In the genomic region with DNA sequence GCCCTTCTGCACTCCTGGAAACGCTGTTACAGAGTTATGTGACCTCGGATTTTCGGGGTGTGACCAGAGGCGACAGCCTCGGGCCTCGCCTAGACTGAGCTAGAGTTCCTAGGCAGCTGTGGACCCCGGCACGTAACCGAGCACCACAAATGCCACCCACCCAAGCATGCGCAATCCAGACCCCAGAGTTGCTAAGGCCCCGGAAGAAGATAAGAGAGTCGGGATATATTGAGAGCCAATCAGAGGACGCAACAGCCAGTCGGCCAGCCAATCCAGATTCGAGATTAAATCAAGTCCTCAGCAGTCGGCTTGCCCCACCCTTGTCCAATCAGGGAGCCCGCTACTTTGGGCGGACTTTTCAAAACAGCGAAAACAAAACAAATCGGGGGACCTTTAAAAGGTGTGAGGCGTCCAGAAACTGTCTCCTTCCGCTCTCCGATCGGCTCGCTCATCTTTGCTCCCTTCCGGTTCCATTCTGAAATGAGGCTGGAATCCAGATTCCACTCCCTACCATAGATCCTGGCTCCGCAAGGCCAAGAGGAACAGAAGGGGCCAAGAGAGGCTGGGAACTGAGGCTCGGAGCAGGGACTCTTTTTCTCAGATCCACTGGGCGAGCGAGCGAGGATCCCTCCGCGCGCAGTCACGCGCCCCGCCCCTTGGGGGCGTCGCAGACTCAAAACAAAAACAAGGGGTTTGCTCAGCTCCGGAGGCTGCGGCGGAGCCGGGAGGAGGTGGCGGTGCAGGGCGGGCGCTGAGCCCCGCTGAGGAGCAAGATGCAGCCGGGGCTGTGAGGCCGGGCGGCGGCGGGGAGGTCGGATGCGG, we compare ENCODE assay signal across 8 mouse cellular contexts. TPM values are rescaled to one million over a fixed set of nuclear protein-coding genes. Genes with fewer than 3 reads are reported as not detected.
DNase-seq lines count a peak whose midpoint lies in the region; ATAC-seq and TF ChIP-seq lines count a peak whose summit lies in the region.

Ccng2 (plus strand) TSS at position 375 of the 822 bp plus-strand sequence.

- no peak for TF ChIP-seq CTCF in liver, embryonic 14.5 days (IDR thresholded peaks at IDR 0.05; ENCODE audit: low read depth)
- TF ChIP-seq CTCF in stomach, postnatal 0 days (IDR thresholded peaks at IDR 0.05; ENCODE audit: low read depth), result peak; percentile 41

- peak; percentile 96 to 97 for DNase-seq in CD8-positive naive resting alpha-beta T cell, adult 2 months (ENCODE audit: low read depth in 2 of 2, low spot score in 2 of 2)
- DNase-seq in c-Kit-positive CD71-negative TER-119-negative erythroid progenitor cells, embryonic 14.5 days (ENCODE audit: low read depth), result peak; percentile 94
- peak; percentile 93 for DNase-seq in forebrain, embryonic 10.5 days (ENCODE audit: extremely low spot score, low spot score)
- DNase-seq in kidney, postnatal 25 days, result peak; percentile 97 to 99
- peak; percentile 87 to 94 (median 90) for DNase-seq in liver, embryonic 14.5 days (ENCODE audit: low read depth in 3 of 3, low spot score in 3 of 3)
- peak; percentile 95 for DNase-seq in neural tube, embryonic 11.5 days (ENCODE audit: low spot score)
- DNase-seq in stomach, postnatal 0 days (ENCODE audit: low spot score), result peak; percentile 94

- TF ChIP-seq EP300 in liver, embryonic 14.5 days (IDR thresholded peaks at IDR 0.05; ENCODE audit: low read depth), result no peak
- TF ChIP-seq EP300 in stomach, postnatal 0 days (optimal IDR thresholded peaks at IDR 0.05), result no peak

- peak within 1 kb of the TSS; percentile 99 for H3K27ac ChIP-seq in forebrain, embryonic 10.5 days
- peak within 1 kb of the TSS; percentile 95 for H3K27ac ChIP-seq in heart, embryonic 15.5 days
- peak within 1 kb of the TSS; percentile 47; the same call in 1 of the 2 replicates for H3K27ac ChIP-seq in liver, embryonic 14.5 days
- peak within 1 kb of the TSS; percentile 94 for H3K27ac ChIP-seq in neural tube, embryonic 11.5 days (ENCODE audit: low read depth, low read length)
- peak within 1 kb of the TSS; percentile 96 for H3K27ac ChIP-seq in stomach, postnatal 0 days (replicated peaks)

- H3K27me3 ChIP-seq in forebrain, embryonic 10.5 days (ENCODE audit: poor library complexity, severe bottlenecking), result no peaks in the 10 kb centered on the region
- no peaks in the 10 kb centered on the region for H3K27me3 ChIP-seq in heart, embryonic 15.5 days
- no peaks in the 10 kb centered on the region for H3K27me3 ChIP-seq in liver, embryonic 14.5 days (ENCODE audit: control insufficient read depth, insufficient read depth, low read length)
- no peaks in the 10 kb centered on the region for H3K27me3 ChIP-seq in neural tube, embryonic 11.5 days (ENCODE audit: control insufficient read depth, insufficient read depth, low read length)
- no peaks in the 10 kb centered on the region for H3K27me3 ChIP-seq in stomach, postnatal 0 days (ENCODE audit: control insufficient read depth, insufficient read depth, low read length)

- H3K4me3 ChIP-seq in forebrain, embryonic 10.5 days, result peak within 1 kb of the TSS; percentile 94
- peak within 1 kb of the TSS; percentile 94 for H3K4me3 ChIP-seq in heart, embryonic 15.5 days
- H3K4me3 ChIP-seq in liver, embryonic 14.5 days (ENCODE audit: insufficient read depth in 1 of 2, low read depth in 2 of 2, low read length in 2 of 2), result peak within 1 kb of the TSS; percentile 68 to 93
- H3K4me3 ChIP-seq in neural tube, embryonic 11.5 days (ENCODE audit: low read depth, low read length), result peak within 1 kb of the TSS; percentile 98
- peak within 1 kb of the TSS; percentile 97 for H3K4me3 ChIP-seq in stomach, postnatal 0 days (ENCODE audit: low read depth, low read length)

- H3K36me3 ChIP-seq in forebrain, embryonic 10.5 days (replicated peaks), result peaks cover 26% of the 10 kb centered on the region
- peaks cover 16% of the 10 kb centered on the region for H3K36me3 ChIP-seq in heart, embryonic 15.5 days
- H3K36me3 ChIP-seq in liver, embryonic 14.5 days (replicated peaks; ENCODE audit: control insufficient read depth, insufficient read depth, low read depth), result peaks cover 5% of the 10 kb centered on the region
- peaks cover 8% of the 10 kb centered on the region for H3K36me3 ChIP-seq in neural tube, embryonic 11.5 days (ENCODE audit: control insufficient read depth, insufficient read depth, low read length)
- H3K36me3 ChIP-seq in stomach, postnatal 0 days (ENCODE audit: control insufficient read depth, insufficient read depth, low read length), result peaks cover 8% of the 10 kb centered on the region; the same call in 1 of the 2 replicates

- H3K4me1 ChIP-seq in forebrain, embryonic 10.5 days, result peaks cover 26% of the 10 kb centered on the region
- H3K4me1 ChIP-seq in heart, embryonic 15.5 days (replicated peaks), result peaks cover 23% of the 10 kb centered on the region
- H3K4me1 ChIP-seq in liver, embryonic 14.5 days (replicated peaks; ENCODE audit: control insufficient read depth in 2 of 2, insufficient read depth in 2 of 2, low read length in 1 of 2), result peaks cover 4 to 21% of the 10 kb centered on the region in 2 experiments; a peak in 3 of 4 replicates
- peaks cover 8% of the 10 kb centered on the region; the same call in 1 of the 2 replicates for H3K4me1 ChIP-seq in neural tube, embryonic 11.5 days (ENCODE audit: control insufficient read depth, insufficient read depth, low read length)
- H3K4me1 ChIP-seq in stomach, postnatal 0 days (replicated peaks; ENCODE audit: control insufficient read depth, insufficient read depth), result no peaks in the 10 kb centered on the region

- peak; percentile 95 for ATAC-seq in heart, embryonic 15.5 days (replicated peaks; ENCODE audit: insufficient number of reproducible peaks, insufficient read depth, low FRiP score, low read depth)
- peak; percentile 92 for ATAC-seq in liver, embryonic 14.5 days (ENCODE audit: insufficient read depth)
- peak; percentile 94 for ATAC-seq in neural tube, embryonic 11.5 days (ENCODE audit: insufficient read depth, low FRiP score, low TSS enrichment)
- ATAC-seq in stomach, postnatal 0 days (ENCODE audit: low FRiP score, low TSS enrichment), result peak; percentile 97

- H3K9me3 ChIP-seq in forebrain, embryonic 10.5 days, result no peaks in the 10 kb centered on the region
- no peaks in the 10 kb centered on the region for H3K9me3 ChIP-seq in heart, embryonic 15.5 days (replicated peaks)
- H3K9me3 ChIP-seq in liver, embryonic 14.5 days (ENCODE audit: control insufficient read depth, low read length), result no peaks in the 10 kb centered on the region
- H3K9me3 ChIP-seq in neural tube, embryonic 11.5 days (ENCODE audit: control insufficient read depth, low read length), result no peaks in the 10 kb centered on the region
- no peaks in the 10 kb centered on the region for H3K9me3 ChIP-seq in stomach, postnatal 0 days (ENCODE audit: control insufficient read depth, low read length)

- peak within 1 kb of the TSS; percentile 92 for H3K9ac ChIP-seq in heart, embryonic 15.5 days
- H3K9ac ChIP-seq in liver, embryonic 14.5 days (replicated peaks), result peak within 1 kb of the TSS; percentile 66
- H3K9ac ChIP-seq in neural tube, embryonic 11.5 days (ENCODE audit: low read length), result peak within 1 kb of the TSS; percentile 97
- H3K9ac ChIP-seq in stomach, postnatal 0 days (ENCODE audit: low read length), result peak within 1 kb of the TSS; percentile 96

- under 1% methylated on average over 54 of the region's 54 CpGs for WGBS in forebrain, embryonic 10.5 days
- under 1% methylated on average over 54 of the region's 54 CpGs for WGBS in heart, embryonic 15.5 days
- under 1% methylated on average over 54 of the region's 54 CpGs for WGBS in liver, embryonic 14.5 days (ENCODE audit: insufficient replicate concordance)
- under 1% methylated on average over 50 of the region's 54 CpGs for WGBS in neural tube, embryonic 11.5 days
- WGBS in stomach, postnatal 0 days, result under 1% methylated on average over 54 of the region's 54 CpGs

- peak within 1 kb of the TSS; percentile 61 for H3K4me2 ChIP-seq in heart, embryonic 15.5 days
- peak within 1 kb of the TSS; percentile 78 for H3K4me2 ChIP-seq in liver, embryonic 14.5 days (ENCODE audit: low read depth)
- peak within 1 kb of the TSS; percentile 62 for H3K4me2 ChIP-seq in neural tube, embryonic 11.5 days (ENCODE audit: low read depth)
- peak within 1 kb of the TSS; percentile 56 for H3K4me2 ChIP-seq in stomach, postnatal 0 days (replicated peaks; ENCODE audit: low read depth)

RNA-seq across cellular contexts. Expression of gene Ccng2, which starts in this region (rescaled TPM):
- 41.5 and 45.3 TPM in 2 replicates for polyA plus RNA-seq in forebrain, embryonic 10.5 days (2016; fragmentation: Nextera tagmentation; extraction: Ambion mirVana)
- 38.0 and 44.7 TPM in 2 replicates for polyA plus RNA-seq in heart, embryonic 15.5 days (2015; fragmentation: Nextera tagmentation; extraction: Ambion mirVana)
- polyA plus RNA-seq in liver, embryonic 14.5 days (2012; rRNA removed), result 6.9 and 8.2 TPM in 2 replicates
- polyA plus RNA-seq in liver, embryonic 14.5 days (2014; fragmentation: Nextera tagmentation; extraction: Ambion mirVana), result 14.6 and 15.8 TPM in 2 replicates
- polyA plus RNA-seq in neural tube, embryonic 11.5 days (2014; fragmentation: Nextera tagmentation; extraction: Ambion mirVana), result 97.7 and 99.3 TPM in 2 replicates
- 16.0 and 18.4 TPM in 2 replicates for polyA plus RNA-seq in stomach, postnatal 0 days (2015; fragmentation: Nextera tagmentation; extraction: Ambion mirVana)

Comparison
In these comparisons a context has a peak if more than half of its experiments do, and no peak if none do; other contexts are left out.
1. Peak in every context shown above with its lines: DNase-seq, ATAC-seq, H3K4me3 ChIP-seq and H3K27ac ChIP-seq.
2. H3K27ac ChIP-seq: peak in every context shown above with its lines; median percentile 99 in forebrain, embryonic 10.5 days; 96 in stomach, postnatal 0 days; 95 in heart, embryonic 15.5 days; 94 in neural tube, embryonic 11.5 days; 47 in liver, embryonic 14.5 days.